Mouse (Mus musculus): Measurements from ENCODE around the gene Prr14.
"Not testable (repeated sequence)": the region's sequence is repeated elsewhere in the genome, so short reads cannot be mapped to it uniquely, and the experiment has no call there.

Prr14 gene

GRCm38 (mm10) chr7:127459311-127459710 lies at the start of gene Prr14:
Gene Prr14 (plus strand): TSS chr7:127459611.
- DNase-seq (ENCODE audit: extremely low spot score) = not testable (repeated sequence)

GRCm38 (mm10) chr7:127411418-127411817 lies 48.0 kb upstream of the Prr14 start:
- DNase-seq (ENCODE audit: extremely low spot score) = no peak

- peak; percentile 93 for DNase-seq (ENCODE audit: extremely low spot score)
Observed at GRCm38 (mm10) chr7:127421388-127422191, 37.8 kb upstream of the Prr14 start, which contains the start of gene Zfp688. Gene Zfp688 (minus strand): TSS chr7:127422068.

- DNase-seq (ENCODE audit: extremely low spot score) = no peak
Observed at GRCm38 (mm10) chr7:127422247-127422646, 37.2 kb upstream of the Prr14 start.

GRCm38 (mm10) chr7:127425291-127425690 lies 34.1 kb upstream of the Prr14 start:
- DNase-seq (ENCODE audit: extremely low spot score) = no peak

GRCm38 (mm10) chr7:127425911-127426310 lies 33.5 kb upstream of the Prr14 start:
- no peak for DNase-seq (ENCODE audit: extremely low spot score)

- DNase-seq (ENCODE audit: extremely low spot score) = no peak
Observed at GRCm38 (mm10) chr7:127426354-127426753, 33.1 kb upstream of the Prr14 start.

- no peak for DNase-seq (ENCODE audit: extremely low spot score)
Observed at GRCm38 (mm10) chr7:127435206-127435605, 24.2 kb upstream of the Prr14 start.

- no peak for DNase-seq (ENCODE audit: extremely low spot score)
Observed at GRCm38 (mm10) chr7:127437724-127438123, 21.7 kb upstream of the Prr14 start.

GRCm38 (mm10) chr7:127443976-127444375 lies 15.4 kb upstream of the Prr14 start:
- no peak for DNase-seq (ENCODE audit: extremely low spot score)

- DNase-seq (ENCODE audit: extremely low spot score) = peak; percentile 96
Observed at GRCm38 (mm10) chr7:127448521-127449300, 10.7 kb upstream of the Prr14 start, which contains the start of gene Zfp689. Gene Zfp689 (minus strand): TSS chr7:127449158.

- DNase-seq (ENCODE audit: extremely low spot score) = no peak
Observed at GRCm38 (mm10) chr7:127449966-127450365, 9.4 kb upstream of the Prr14 start.

- DNase-seq (ENCODE audit: extremely low spot score) = no peak
Observed at GRCm38 (mm10) chr7:127453056-127453455, 6.4 kb upstream of the Prr14 start.

- no peak for DNase-seq (ENCODE audit: extremely low spot score)
Observed at GRCm38 (mm10) chr7:127454905-127455304, 4.5 kb upstream of the Prr14 start.

- DNase-seq (ENCODE audit: extremely low spot score) = not testable (repeated sequence)
Observed at GRCm38 (mm10) chr7:127458371-127459122, 864 bp upstream of the Prr14 start.

- DNase-seq (ENCODE audit: extremely low spot score) = no peak
Observed at GRCm38 (mm10) chr7:127465191-127465590, 5.8 kb downstream of the Prr14 start.

- DNase-seq (ENCODE audit: extremely low spot score) = not testable (repeated sequence)
Observed at GRCm38 (mm10) chr7:127465670-127466069, 6.3 kb downstream of the Prr14 start.

- DNase-seq (ENCODE audit: extremely low spot score) = no peak
Observed at GRCm38 (mm10) chr7:127466606-127467005, 7.2 kb downstream of the Prr14 start.

GRCm38 (mm10) chr7:127470011-127470715 lies 10.8 kb downstream of the Prr14 start:
- peak; percentile 58 for DNase-seq (ENCODE audit: extremely low spot score)

- DNase-seq (ENCODE audit: extremely low spot score) = peak; percentile 92
Observed at GRCm38 (mm10) chr7:127470743-127471645, 11.6 kb downstream of the Prr14 start.
